Mouse (Mus musculus): ENCODE measurements around the gene Esr2.

GRCm38 (mm10) chr12:76071935-76072849 is 104.9 kb downstream of the Esr2 start:
- no peak for TF ChIP-seq POLR2A (IDR thresholded peaks at IDR 0.05; ENCODE audit: low read depth, low read length)
- no peak for TF ChIP-seq CTCF (conservative IDR thresholded peaks at IDR 0.05; ENCODE audit: insufficient read depth, insufficient read length, low read depth, low read length)

Data from kidney, adult 2 months (tissue).